Mouse (Mus musculus): ENCODE results near the gene Clcn2.
A peak's percentile ranks its signal among the peaks of the same experiment; 100 is the strongest.
"Not testable (repeated sequence)": the region's sequence is repeated elsewhere in the genome, so short reads cannot be mapped to it uniquely, and the experiment has no call there.

Clcn2 gene

GRCm38 (mm10) chr16:20700036-20700435 is 17.5 kb downstream of the Clcn2 start:
- no peak for DNase-seq

GRCm38 (mm10) chr16:20699266-20699665 is 18.3 kb downstream of the Clcn2 start:
- no peak for DNase-seq

- DNase-seq = peak; percentile 98
These were observed 21.8 kb downstream of the Clcn2 start for GRCm38 (mm10) chr16:20695622-20696323.

- peak; percentile 89 for DNase-seq
These were observed 22.8 kb downstream of the Clcn2 start for GRCm38 (mm10) chr16:20694781-20695180.

- peak; percentile 97 for DNase-seq
These were observed 24.3 kb downstream of the Clcn2 start, which contains the start of gene Fam131a for GRCm38 (mm10) chr16:20693111-20693701. Fam131a (plus strand) TSS chr16:20693241.

GRCm38 (mm10) chr16:20692241-20692965 is 25.1 kb downstream of the Clcn2 start:
- DNase-seq = no peak

GRCm38 (mm10) chr16:20691617-20692016 is 25.9 kb downstream of the Clcn2 start:
- DNase-seq = no peak

- DNase-seq = no peak
These were observed 26.8 kb downstream of the Clcn2 start for GRCm38 (mm10) chr16:20690774-20691173.

GRCm38 (mm10) chr16:20677974-20678675 is 39.4 kb downstream of the Clcn2 start:
- DNase-seq = peak; percentile 87

GRCm38 (mm10) chr16:20677380-20677779 is 40.2 kb downstream of the Clcn2 start:
- DNase-seq = no peak

- DNase-seq = no peak
These were observed 40.8 kb downstream of the Clcn2 start for GRCm38 (mm10) chr16:20676702-20677101.

- DNase-seq = no peak
These were observed 42.3 kb downstream of the Clcn2 start for GRCm38 (mm10) chr16:20675213-20675612.

GRCm38 (mm10) chr16:20673706-20674303 is 43.7 kb downstream of the Clcn2 start:
- no peak for DNase-seq

- peak; percentile 38 for DNase-seq
These were observed 44.4 kb downstream of the Clcn2 start for GRCm38 (mm10) chr16:20672965-20673705.

GRCm38 (mm10) chr16:20672500-20672902 is 45.0 kb downstream of the Clcn2 start:
- DNase-seq = peak; percentile 97

- no peak for DNase-seq
These were observed 45.7 kb downstream of the Clcn2 start for GRCm38 (mm10) chr16:20671886-20672285.

GRCm38 (mm10) chr16:20670291-20670690 is 47.3 kb downstream of the Clcn2 start:
- DNase-seq = no peak

GRCm38 (mm10) chr16:20668013-20668412 is 49.5 kb downstream of the Clcn2 start, which contains the start of gene Eif4g1:
Eif4g1 (plus strand) TSS chr16:20668313.
- not testable (repeated sequence) for DNase-seq

- no peak for DNase-seq
These were observed 59.9 kb downstream of the Clcn2 start for GRCm38 (mm10) chr16:20657661-20658060.

GRCm38 (mm10) chr16:20653315-20653714 is 64.2 kb downstream of the Clcn2 start:
- no peak for DNase-seq

Measured in right cerebral cortex, adult 18-20 months (tissue).